Mouse (Mus musculus): ENCODE results near the gene Eif2ak1. TPM values are rescaled to one million over a fixed set of nuclear protein-coding genes. Genes with fewer than 3 reads are reported as not detected.

Eif2ak1 gene
- polyA plus RNA-seq, 1 experiment from 2014 or later, result 24.1 TPM

- H3K27ac ChIP-seq (ENCODE audit: low read depth, low read length), result peak overlapping the region; percentile 82
- WGBS, result under 1% methylated on average over 9 of the region's 9 CpGs
- no peak for TF ChIP-seq CTCF (IDR thresholded peaks at IDR 0.05; ENCODE audit: low read depth)
- H3K4me3 ChIP-seq (ENCODE audit: low read depth, low read length), result peak overlapping the region; percentile 62
- peak; percentile 0; the same call in 1 of the 2 replicates for ATAC-seq
- H3K27me3 ChIP-seq (replicated peaks; ENCODE audit: control insufficient read depth, insufficient read depth, low read length), result no peaks in the 10 kb centered on the region
- H3K9me3 ChIP-seq (ENCODE audit: control insufficient read depth), result no peaks in the 10 kb centered on the region
- H3K36me3 ChIP-seq (ENCODE audit: control insufficient read depth, insufficient read depth), result peaks cover 16% of the 10 kb centered on the region
- no peaks in the 10 kb centered on the region; the same call in 1 of the 2 replicates for H3K4me1 ChIP-seq (replicated peaks; ENCODE audit: control insufficient read depth, insufficient read depth, low read length)
- peak overlapping the region; percentile 65 for H3K9ac ChIP-seq (ENCODE audit: low read depth, low read length)
- peak overlapping the region; percentile 90 for H3K4me2 ChIP-seq (replicated peaks; ENCODE audit: low read depth)
These were observed 91.3 kb downstream of the Eif2ak1 start for GRCm38 (mm10) chr5:143908926-143909325.

- Histone ChIP-seq H3K4me3 (ENCODE audit: low read depth, low read length) (peak within 1 kb of the TSS; percentile 62), H3K27ac (ENCODE audit: low read depth, low read length) (peak within 1 kb of the TSS; percentile 82), H3K4me2 (replicated peaks; ENCODE audit: low read depth) (peak within 1 kb of the TSS; percentile 90), H3K9ac (ENCODE audit: low read depth, low read length) (peak within 1 kb of the TSS; percentile 65), H3K4me1 (replicated peaks; ENCODE audit: control insufficient read depth, insufficient read depth, low read length) (no peaks in the 10 kb centered on the region; the same call in 1 of the 2 replicates), H3K27me3 (replicated peaks; ENCODE audit: control insufficient read depth, insufficient read depth, low read length) (no peaks in the 10 kb centered on the region), H3K36me3 (ENCODE audit: control insufficient read depth, insufficient read depth) (peaks cover 8% of the 10 kb centered on the region), H3K9me3 (ENCODE audit: control insufficient read depth) (no peaks in the 10 kb centered on the region)
- WGBS, result under 1% methylated on average over 70 of the region's 70 CpGs
- no peak for TF ChIP-seq CTCF (IDR thresholded peaks at IDR 0.05; ENCODE audit: low read depth)
- ATAC-seq, result peak; percentile 99
These were observed 92.1 kb downstream of the Eif2ak1 start, which contains the start of the genes Aimp2 and Pms2 for GRCm38 (mm10) chr5:143909417-143910400. TSS of gene Aimp2 (minus strand) at chr5:143909847. TSS of gene Pms2 (plus strand) at chr5:143909964.

- 88% methylated on average over 9 of the region's 9 CpGs for WGBS
- peaks cover 14% of the 10 kb centered on the region for H3K36me3 ChIP-seq (ENCODE audit: control insufficient read depth, insufficient read depth)
- H3K9ac ChIP-seq (ENCODE audit: low read depth, low read length), result no peak overlapping the region
- ATAC-seq, result no peak
- H3K27me3 ChIP-seq (replicated peaks; ENCODE audit: control insufficient read depth, insufficient read depth, low read length), result no peaks in the 10 kb centered on the region
- H3K4me1 ChIP-seq (replicated peaks; ENCODE audit: control insufficient read depth, insufficient read depth, low read length), result no peaks in the 10 kb centered on the region
- H3K9me3 ChIP-seq (ENCODE audit: control insufficient read depth), result no peaks in the 10 kb centered on the region
- TF ChIP-seq CTCF (IDR thresholded peaks at IDR 0.05; ENCODE audit: low read depth), result no peak
- H3K4me2 ChIP-seq (replicated peaks; ENCODE audit: low read depth), result no peak overlapping the region
- no peak overlapping the region for H3K27ac ChIP-seq (ENCODE audit: low read depth, low read length)
- H3K4me3 ChIP-seq (ENCODE audit: low read depth, low read length), result no peak overlapping the region
These were observed 98.6 kb downstream of the Eif2ak1 start for GRCm38 (mm10) chr5:143916221-143916620.

- H3K4me3 ChIP-seq (ENCODE audit: low read depth, low read length), result no peak overlapping the region
- ATAC-seq, result peak; percentile 57; the same call in 1 of the 2 replicates
- H3K36me3 ChIP-seq (ENCODE audit: control insufficient read depth, insufficient read depth), result peaks cover 18% of the 10 kb centered on the region
- 0 out of 2 replicates have a peak overlapping the region, but pooled peaks have one; percentile 0 for H3K27ac ChIP-seq (ENCODE audit: low read depth, low read length)
- no peaks in the 10 kb centered on the region for H3K27me3 ChIP-seq (replicated peaks; ENCODE audit: control insufficient read depth, insufficient read depth, low read length)
- H3K4me2 ChIP-seq (replicated peaks; ENCODE audit: low read depth), result no peak overlapping the region
- WGBS, result 40% methylated on average over 5 of the region's 5 CpGs
- no peaks in the 10 kb centered on the region for H3K9me3 ChIP-seq (ENCODE audit: control insufficient read depth)
- peak; percentile 85 for TF ChIP-seq CTCF (IDR thresholded peaks at IDR 0.05; ENCODE audit: low read depth)
- no peak overlapping the region for H3K9ac ChIP-seq (ENCODE audit: low read depth, low read length)
- H3K4me1 ChIP-seq (replicated peaks; ENCODE audit: control insufficient read depth, insufficient read depth, low read length), result no peaks in the 10 kb centered on the region
These were observed 99.8 kb downstream of the Eif2ak1 start for GRCm38 (mm10) chr5:143917418-143917817.

GRCm38 (mm10) chr5:143918120-143918519 lies 100.5 kb downstream of the Eif2ak1 start:
- peaks cover 24% of the 10 kb centered on the region for H3K36me3 ChIP-seq (ENCODE audit: control insufficient read depth, insufficient read depth)
- H3K4me3 ChIP-seq (ENCODE audit: low read depth, low read length), result no peak overlapping the region
- no peaks in the 10 kb centered on the region for H3K27me3 ChIP-seq (replicated peaks; ENCODE audit: control insufficient read depth, insufficient read depth, low read length)
- 67% methylated on average over 3 of the region's 3 CpGs for WGBS
- H3K27ac ChIP-seq (ENCODE audit: low read depth, low read length), result 0 out of 2 replicates have a peak overlapping the region, but pooled peaks have one; percentile 0
- no peak overlapping the region for H3K4me2 ChIP-seq (replicated peaks; ENCODE audit: low read depth)
- no peak for TF ChIP-seq CTCF (IDR thresholded peaks at IDR 0.05; ENCODE audit: low read depth)
- H3K9me3 ChIP-seq (ENCODE audit: control insufficient read depth), result no peaks in the 10 kb centered on the region
- H3K4me1 ChIP-seq (replicated peaks; ENCODE audit: control insufficient read depth, insufficient read depth, low read length), result no peaks in the 10 kb centered on the region
- 0 out of 2 replicates have a peak, but pooled peaks have one; percentile 16 for ATAC-seq
- H3K9ac ChIP-seq (ENCODE audit: low read depth, low read length), result no peak overlapping the region

GRCm38 (mm10) chr5:143924781-143925452 lies 107.3 kb downstream of the Eif2ak1 start:
- WGBS, result 68% methylated on average over 6 of the region's 6 CpGs
- no peak for ATAC-seq

More at GRCm38 (mm10) chr5:143924781-143925452, 107.3 kb downstream of the Eif2ak1 start:
- no peak overlapping the region for H3K4me2 ChIP-seq (replicated peaks; ENCODE audit: low read depth)
- TF ChIP-seq CTCF (IDR thresholded peaks at IDR 0.05; ENCODE audit: low read depth), result no peak
- peak overlapping the region; percentile 54 for H3K27ac ChIP-seq (ENCODE audit: low read depth, low read length)
- no peaks in the 10 kb centered on the region for H3K9me3 ChIP-seq (ENCODE audit: control insufficient read depth)
- no peaks in the 10 kb centered on the region for H3K4me1 ChIP-seq (replicated peaks; ENCODE audit: control insufficient read depth, insufficient read depth, low read length)
- no peak overlapping the region for H3K4me3 ChIP-seq (ENCODE audit: low read depth, low read length)
- H3K9ac ChIP-seq (ENCODE audit: low read depth, low read length), result no peak overlapping the region
- H3K36me3 ChIP-seq (ENCODE audit: control insufficient read depth, insufficient read depth), result peaks cover 41% of the 10 kb centered on the region
- H3K27me3 ChIP-seq (replicated peaks; ENCODE audit: control insufficient read depth, insufficient read depth, low read length), result no peaks in the 10 kb centered on the region

Data from intestine, postnatal 0 days (tissue).